ENCODE assay signal across 8 mouse cellular contexts in the genomic region with DNA sequence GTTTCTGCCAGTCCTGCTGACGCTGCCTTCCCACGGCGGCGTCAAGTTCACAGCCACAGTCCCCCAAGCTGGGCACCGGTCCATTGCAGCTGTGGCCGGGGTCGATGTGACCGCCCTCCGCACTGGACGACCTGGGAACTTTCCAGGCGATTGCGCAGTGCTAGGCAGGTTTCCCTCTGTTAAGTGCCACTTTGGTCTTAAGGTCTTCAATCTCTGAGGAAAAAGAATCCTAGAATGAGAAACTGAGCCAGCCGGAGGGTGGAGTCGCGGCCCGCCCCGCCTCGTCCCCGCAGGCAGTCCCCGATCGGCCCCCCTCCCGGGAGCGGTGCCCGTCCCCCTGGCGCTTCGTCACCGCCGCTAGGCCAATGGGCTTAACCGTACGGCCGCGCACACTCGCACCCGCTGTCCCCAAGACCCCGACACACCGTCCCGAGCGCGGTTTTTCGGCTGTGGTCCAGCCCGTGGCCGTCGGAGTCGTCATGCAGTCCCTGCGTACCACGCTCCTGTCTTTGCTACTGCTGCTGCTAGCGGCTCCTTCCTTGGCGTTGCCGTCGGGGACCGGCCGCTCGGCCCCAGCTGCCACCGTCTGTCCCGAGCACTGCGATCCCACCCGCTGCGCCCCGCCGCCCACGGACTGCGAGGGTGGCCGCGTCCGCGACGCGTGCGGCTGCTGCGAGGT. TPM values are rescaled to one million over a fixed set of nuclear protein-coding genes. Genes with fewer than 3 reads are reported as not detected.
DNase-seq lines count a peak whose midpoint lies in the region; ATAC-seq lines count a peak whose summit lies in the region.

A gene (plus strand): TSS at position 319 of the 679 bp plus-strand sequence.

- H3K4me2 ChIP-seq in hindbrain, embryonic 14.5 days (replicated peaks): peak within 1 kb of the TSS; percentile 64

- peak within 1 kb of the TSS; percentile 36 for H3K9ac ChIP-seq in hindbrain, embryonic 14.5 days

- DNase-seq in Muller cell, postnatal 12 days (ENCODE audit: inconsistent ontology term): peak; percentile 94
- peak; percentile 43 to 62 for DNase-seq in cerebellum, postnatal 36 days
- DNase-seq in gastrocnemius, adult 8-10 months (ENCODE audit: low spot score in 2 of 2): peak; percentile 76
- peak; percentile 52 for DNase-seq in hindbrain, embryonic 14.5 days (ENCODE audit: low spot score)
- DNase-seq in left cerebral cortex, adult 11 months (ENCODE audit: low spot score): peak; percentile 55
- peak; percentile 80 for DNase-seq in lung, postnatal 14 days
- DNase-seq in retina, postnatal 1 day: peak; percentile 69

- H3K27me3 ChIP-seq in hindbrain, embryonic 14.5 days (ENCODE audit: control insufficient read depth, insufficient read depth, low read length): peaks cover 64% of the 10 kb centered on the region

- WGBS in hindbrain, embryonic 14.5 days: under 1% methylated on average over 70 of the region's 70 CpGs

- no peak within 1 kb of the TSS for H3K27ac ChIP-seq in hindbrain, embryonic 14.5 days

- peaks cover 13% of the 10 kb centered on the region; the same call in 1 of the 2 replicates for H3K4me1 ChIP-seq in hindbrain, embryonic 14.5 days (replicated peaks; ENCODE audit: control insufficient read depth, insufficient read depth, low read length)

- peak within 1 kb of the TSS; percentile 45 for H3K4me3 ChIP-seq in hindbrain, embryonic 14.5 days (replicated peaks; ENCODE audit: low read length)

- no peaks in the 10 kb centered on the region for H3K36me3 ChIP-seq in hindbrain, embryonic 14.5 days (replicated peaks; ENCODE audit: control insufficient read depth, insufficient read depth)

- ATAC-seq in hindbrain, embryonic 14.5 days (ENCODE audit: low FRiP score): peak; percentile 48; the same call in 1 of the 2 replicates
- ATAC-seq in inflammation-experienced regulatory T-cells, adult 6 months: no peak

- no peaks in the 10 kb centered on the region for H3K9me3 ChIP-seq in hindbrain, embryonic 14.5 days (ENCODE audit: control insufficient read depth, low read length)

RNA-seq across cellular contexts. Expression of the gene that starts here (rescaled TPM):
- total RNA-seq in gastrocnemius, adult 8-10 months (2022): 10 to 100 TPM; 33.9 to 51.0 (median 36.5) TPM
- polyA plus RNA-seq in hindbrain, embryonic 14.5 days (2014; fragmentation: Nextera tagmentation; extraction: Ambion mirVana): 18.9 and 22.9 TPM in 2 replicates
- polyA plus RNA-seq in inflammation-experienced regulatory T-cells, adult 6 months (2017; shearing (Covaris generic)): not detected

Comparison
In these comparisons a context has a peak if more than half of its experiments do, and no peak if none do; other contexts are left out.
1. RNA of the gene that starts here (polyA plus RNA-seq): 18.9 to 22.9 TPM in hindbrain, embryonic 14.5 days; not detected in inflammation-experienced regulatory T-cells, adult 6 months; every median in the first group is over 10 times any median in the second.
2. Peak in every context shown above with its lines, with median percentiles within 50 percentile points of each other: DNase-seq.